Mouse (Mus musculus) forebrain, embryonic 16.5 days (tissue): ENCODE measurements around the gene Fyttd1. TPM values are rescaled to one million over a fixed set of nuclear protein-coding genes. Genes with fewer than 3 reads are reported as not detected.
"Not testable (repeated sequence)": the region's sequence is repeated elsewhere in the genome, so short reads cannot be mapped to it uniquely, and the experiment has no call there.

Source experiments
- ATAC-seq: fragments of 200-750 bp; cut with Nextera tagmentation; 2 replicates; pipeline ENCODE4 v1.8.0; 2017; ENCODE audit warnings: mild to moderate bottlenecking, moderate library complexity
- H3K27ac ChIP-seq: fragments of 300-500 bp; sonication (generic); 2 replicates; pipeline ENCODE4 v1.5.1; 2014; ENCODE audit warnings: low read length, control low read depth
- H3K27me3 ChIP-seq: fragments of 300-500 bp; sonication (generic); replicated peaks from 2 replicates; pipeline ENCODE4 v1.6.1; 2014; ENCODE audit warnings: low read length; ENCODE audit not compliant: control insufficient read depth, insufficient read depth
- H3K36me3 ChIP-seq: fragments of 300-500 bp; sonication (generic); 2 replicates; pipeline ENCODE4 v1.6.1; 2014; ENCODE audit not compliant: control insufficient read depth, insufficient read depth
- H3K4me1 ChIP-seq: fragments of 300-500 bp; sonication (generic); replicated peaks from 2 replicates; pipeline ENCODE4 v1.6.1; 2014; ENCODE audit warnings: low read length; ENCODE audit not compliant: control insufficient read depth, insufficient read depth
- H3K4me2 ChIP-seq: fragments of 300-500 bp; sonication (generic); 2 replicates; pipeline ENCODE4 v1.6.1; 2014; ENCODE audit warnings: mild to moderate bottlenecking, low read length, control low read depth
- H3K4me3 ChIP-seq: fragments of 300-500 bp; sonication (generic); replicated peaks from 2 replicates; pipeline ENCODE4 v1.5.1; 2014; ENCODE audit warnings: mild to moderate bottlenecking, low read length, control low read depth
- H3K9ac ChIP-seq: fragments of 300-500 bp; sonication (generic); replicated peaks from 2 replicates; pipeline ENCODE4 v1.6.1; 2014; ENCODE audit warnings: low read depth, low read length, control low read depth
- H3K9me3 ChIP-seq: fragments of 300-500 bp; sonication (generic); 2 replicates; pipeline ENCODE4 v1.6.1; 2016; ENCODE audit warnings: low read length; ENCODE audit not compliant: control insufficient read depth
- WGBS: fragments of 180-500 bp; shearing (Covaris S2); extraction: QIAGEN DNeasy Blood & Tissue Kit; methylation state at CpG from one replicate; pipeline ENCODE4 v1.1.7; 2014; 5-methylcytosine and 5-hydroxymethylcytosine counted together
- polyA plus RNA-seq: library from polyadenylated mRNA; unstranded; fragments of >200 nt; fragmentation: Nextera tagmentation; extraction: Ambion mirVana; gene quantifications from 2 replicates; pipeline ENCODE4 v1.2.1, GENCODE M21; 2015

Gene Fyttd1
- polyA plus RNA-seq, 1 experiment from 2014 or later = 119 TPM

DNA sequence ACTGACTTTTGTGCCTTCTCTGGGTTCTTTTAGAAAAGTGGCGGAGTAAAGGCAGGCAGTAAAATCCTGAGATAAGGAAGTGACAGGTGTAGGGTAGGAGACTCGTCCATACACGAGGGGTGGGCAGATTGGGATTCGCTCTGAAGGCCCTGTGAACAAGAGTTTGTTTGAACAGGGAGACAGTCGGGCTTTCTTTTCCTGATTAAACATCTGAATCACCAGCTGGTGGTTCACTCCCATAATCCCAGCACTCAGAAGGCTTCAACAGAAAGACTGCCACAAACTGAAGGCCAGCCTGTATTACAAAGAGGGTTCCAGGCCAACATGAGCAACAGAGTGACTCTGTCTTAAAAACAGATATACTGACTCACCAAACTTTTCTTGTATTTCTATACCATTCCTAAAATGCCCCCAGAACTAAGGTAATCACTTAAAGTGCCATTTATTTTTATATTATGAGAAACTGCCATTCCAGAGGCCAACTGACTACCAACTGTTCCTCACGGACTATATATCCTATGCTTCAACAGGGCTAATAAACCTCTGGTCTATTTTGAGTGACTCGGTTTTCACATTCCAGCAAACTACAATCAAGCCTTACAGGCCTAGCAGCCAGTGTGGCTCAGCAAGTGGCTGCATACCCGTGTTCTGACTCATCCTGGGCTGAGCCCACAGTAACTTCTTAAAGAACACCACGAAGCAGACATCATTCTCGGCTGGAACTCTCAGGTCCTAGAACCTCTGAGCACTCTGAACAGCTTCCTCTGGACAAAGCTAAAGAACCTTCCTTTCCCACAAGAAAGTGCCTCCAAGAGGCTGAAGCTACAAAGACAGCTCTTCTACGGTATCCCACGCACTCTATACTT lies 18.3 kb upstream of the Fyttd1 start:
- H3K27ac ChIP-seq = no peak overlapping the region
- no peaks in the 10 kb centered on the region for H3K27me3 ChIP-seq
- ATAC-seq = no peak
- no peak overlapping the region for H3K9ac ChIP-seq
- H3K4me1 ChIP-seq = peaks cover 7% of the 10 kb centered on the region
- no peak overlapping the region for H3K4me3 ChIP-seq
- no peak overlapping the region for H3K4me2 ChIP-seq
- no peaks in the 10 kb centered on the region for H3K9me3 ChIP-seq
- 78% methylated on average over 12 of the region's 12 CpGs for WGBS
- H3K36me3 ChIP-seq = peaks cover 2% of the 10 kb centered on the region

DNA sequence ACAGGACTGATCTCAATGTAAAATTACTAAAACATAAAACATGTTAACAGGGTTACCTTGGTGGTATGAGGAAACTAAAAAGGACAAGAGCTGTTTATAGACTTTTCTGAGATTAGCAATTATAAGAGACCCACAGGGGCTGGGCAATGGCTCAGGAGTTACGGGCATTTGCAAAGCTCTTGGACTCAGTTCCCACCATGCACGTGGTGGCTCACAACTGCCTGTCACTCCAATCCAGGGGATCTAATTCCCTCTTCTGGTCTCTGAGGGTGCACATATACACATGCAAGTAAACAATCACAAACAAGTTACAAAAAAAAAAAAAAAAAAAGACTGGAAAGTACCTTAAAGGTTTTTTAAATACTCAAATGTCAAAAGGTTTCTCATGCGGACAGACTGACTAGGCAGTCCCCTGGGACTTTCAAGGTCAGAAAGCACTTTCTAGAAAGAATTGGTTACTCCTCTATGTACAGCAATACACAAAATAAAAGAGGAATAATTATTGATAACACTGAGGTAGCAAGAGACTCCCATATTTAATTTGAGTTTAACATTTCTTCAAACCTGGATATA lies 15.4 kb upstream of the Fyttd1 start:
- no peak overlapping the region for H3K27ac ChIP-seq
- H3K4me2 ChIP-seq = no peak overlapping the region

DNA sequence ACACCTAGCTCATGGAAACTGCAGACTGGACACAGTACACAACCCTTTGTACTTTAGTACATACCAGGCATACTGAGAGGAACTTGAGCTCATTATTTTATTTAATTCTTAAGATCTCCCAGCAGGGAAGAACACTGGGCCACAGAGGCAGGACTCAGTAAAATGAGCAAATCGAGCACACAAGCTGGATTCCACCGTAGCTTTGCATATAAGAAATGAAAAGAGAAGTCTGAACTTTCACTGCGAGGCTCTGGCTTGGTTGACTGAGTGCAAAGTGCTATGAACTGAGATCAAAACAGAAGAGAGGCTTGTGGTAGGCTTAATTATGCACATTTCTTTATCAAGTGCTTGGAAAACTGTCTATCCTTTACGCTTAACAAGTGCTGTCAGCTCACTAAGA lies 11.9 kb upstream of the Fyttd1 start:
- Histone ChIP-seq H3K4me1 (peaks cover 12% of the 10 kb centered on the region), H3K27ac (no peak overlapping the region), H3K27me3 (no peaks in the 10 kb centered on the region), H3K9ac (no peak overlapping the region), H3K36me3 (peaks cover 2% of the 10 kb centered on the region; the same call in 1 of the 2 replicates), H3K4me3 (no peak overlapping the region), H3K9me3 (no peaks in the 10 kb centered on the region), H3K4me2 (no peak overlapping the region)
- 65% methylated on average over 4 of the region's 4 CpGs for WGBS
- no peak for ATAC-seq

More for the DNA sequence above, 15.4 kb upstream of the Fyttd1 start:
- Histone ChIP-seq H3K4me1 (peaks cover 4% of the 10 kb centered on the region), H3K9ac (no peak overlapping the region), H3K27me3 (no peaks in the 10 kb centered on the region), H3K4me3 (no peak overlapping the region), H3K36me3 (peaks cover 2% of the 10 kb centered on the region; the same call in 1 of the 2 replicates), H3K9me3 (no peaks in the 10 kb centered on the region)
- WGBS = 93% methylated on average over 3 of the region's 3 CpGs
- no peak for ATAC-seq

DNA sequence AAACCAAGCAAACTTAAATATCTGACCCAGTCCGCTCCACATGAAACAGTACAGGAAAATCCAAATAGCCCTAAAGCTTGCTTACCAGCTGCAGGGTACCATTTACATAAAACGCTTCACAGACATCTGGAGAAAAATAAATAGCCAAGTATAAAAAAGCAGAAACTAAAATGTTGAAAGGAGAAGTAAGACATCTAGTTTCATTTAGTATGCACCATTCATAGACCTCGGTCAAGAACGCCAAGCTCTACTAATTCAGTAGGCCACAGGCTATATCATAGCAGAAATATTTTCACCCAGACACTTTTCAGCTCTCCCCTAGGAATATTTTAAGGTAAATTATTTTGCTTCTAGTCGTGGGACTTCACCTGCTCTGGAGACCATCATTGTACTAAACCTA lies 10.6 kb upstream of the Fyttd1 start:
- ATAC-seq = no peak
- H3K4me3 ChIP-seq = no peak overlapping the region

DNA sequence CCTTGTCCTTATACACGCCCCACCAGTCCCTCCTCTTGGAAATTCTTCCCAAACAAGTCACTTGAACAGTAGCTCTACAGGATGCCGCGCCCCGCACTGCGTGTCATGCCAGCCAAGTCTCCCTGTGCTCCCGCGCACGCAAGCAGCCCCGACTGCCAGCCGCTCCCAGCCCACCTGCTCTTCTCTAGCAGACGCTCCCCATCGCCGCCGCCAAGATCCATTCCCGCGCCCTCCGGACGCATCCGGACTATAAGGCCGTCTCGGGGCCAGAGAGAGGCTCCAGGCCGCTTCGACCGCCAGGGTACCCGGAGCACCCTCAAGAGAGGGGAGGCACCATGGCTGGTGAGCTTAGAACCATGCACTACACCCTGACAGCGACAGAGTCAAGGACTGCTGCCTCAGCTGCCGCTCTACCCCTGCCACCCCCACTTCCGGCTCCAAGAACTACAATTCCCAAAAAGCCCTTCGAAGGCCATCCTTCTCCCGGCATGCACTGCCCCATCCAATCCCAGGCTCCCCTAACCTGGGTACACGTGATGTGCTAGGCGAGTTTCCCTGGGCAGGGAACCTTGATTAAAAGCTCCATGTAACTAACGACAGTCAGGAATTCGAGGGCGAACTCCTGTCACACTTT lies 9.3 kb upstream of the Fyttd1 start:
- Histone ChIP-seq H3K4me1 (peaks cover 12% of the 10 kb centered on the region), H3K9ac (peak overlapping the region; percentile 75), H3K4me2 (peak overlapping the region; percentile 65), H3K36me3 (no peaks in the 10 kb centered on the region), H3K27me3 (no peaks in the 10 kb centered on the region), H3K9me3 (no peaks in the 10 kb centered on the region), H3K4me3 (peak overlapping the region; percentile 63), H3K27ac (peak overlapping the region; percentile 89)
- ATAC-seq = peak; percentile 100
- WGBS = 0% methylated on average over 35 of the region's 35 CpGs

More for the DNA sequence above, 10.6 kb upstream of the Fyttd1 start:
- H3K27me3 ChIP-seq = no peaks in the 10 kb centered on the region
- H3K4me2 ChIP-seq = no peak overlapping the region; the same call in 1 of the 2 replicates
- peaks cover 12% of the 10 kb centered on the region for H3K4me1 ChIP-seq
- no peaks in the 10 kb centered on the region for H3K36me3 ChIP-seq
- H3K9me3 ChIP-seq = no peaks in the 10 kb centered on the region
- H3K9ac ChIP-seq = no peak overlapping the region
- no peak overlapping the region for H3K27ac ChIP-seq
- WGBS = 87% methylated on average over 5 of the region's 5 CpGs

DNA sequence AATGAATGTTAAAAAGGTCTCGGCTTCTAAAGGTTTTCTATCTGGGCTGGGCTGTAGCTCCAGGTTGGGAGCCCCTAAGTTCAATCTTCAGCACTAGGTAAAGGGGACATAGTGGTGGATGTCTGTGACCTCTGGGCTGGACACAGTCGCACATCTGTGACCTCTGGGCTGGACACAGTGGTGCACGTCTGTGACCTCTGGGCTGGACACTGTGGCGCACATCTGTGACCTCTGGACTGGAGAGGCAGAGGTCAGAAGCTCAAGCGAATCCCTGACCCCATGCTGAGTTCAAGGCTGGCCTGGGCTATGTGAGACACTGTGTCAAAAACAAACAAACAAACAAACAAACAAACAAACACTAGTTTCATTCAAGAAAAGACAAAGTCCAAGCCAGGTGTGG lies 7.1 kb upstream of the Fyttd1 start:
- Histone ChIP-seq H3K4me2 (no peak overlapping the region), H3K27ac (no peak overlapping the region), H3K4me3 (no peak overlapping the region), H3K27me3 (no peaks in the 10 kb centered on the region), H3K4me1 (peaks cover 12% of the 10 kb centered on the region), H3K36me3 (no peaks in the 10 kb centered on the region), H3K9me3 (no peaks in the 10 kb centered on the region), H3K9ac (no peak overlapping the region)
- WGBS = 71% methylated on average over 5 of the region's 5 CpGs
- no peak for ATAC-seq

DNA sequence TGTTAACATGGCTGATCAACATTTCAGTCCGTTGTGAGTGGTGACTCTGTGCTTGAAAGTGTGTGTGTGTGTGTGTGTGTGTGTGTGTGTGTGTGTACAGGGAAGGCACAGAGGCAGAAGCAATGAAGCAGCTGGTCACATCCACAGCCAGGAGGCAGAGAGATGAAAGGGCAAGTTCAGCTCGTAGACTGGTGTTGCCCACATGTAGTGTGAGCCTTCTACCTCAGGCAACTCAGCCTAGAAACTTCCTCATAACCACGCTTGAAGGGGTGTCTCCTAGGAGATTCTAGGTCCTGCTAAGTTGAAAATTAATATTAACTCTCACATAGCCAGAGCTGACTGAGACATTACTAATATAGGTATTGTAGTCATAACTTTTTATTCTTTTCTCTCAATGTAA lies 3.9 kb upstream of the Fyttd1 start:
- Histone ChIP-seq H3K9ac (no peak overlapping the region), H3K36me3 (no peaks in the 10 kb centered on the region), H3K4me2 (no peak overlapping the region), H3K4me1 (peaks cover 2% of the 10 kb centered on the region), H3K4me3 (no peak overlapping the region), H3K27me3 (no peaks in the 10 kb centered on the region), H3K27ac (no peak overlapping the region), H3K9me3 (no peaks in the 10 kb centered on the region)
- whole genome bisulfite sequencing = 58% methylated on average over 3 of the region's 3 CpGs
- ATAC-seq = no peak

DNA sequence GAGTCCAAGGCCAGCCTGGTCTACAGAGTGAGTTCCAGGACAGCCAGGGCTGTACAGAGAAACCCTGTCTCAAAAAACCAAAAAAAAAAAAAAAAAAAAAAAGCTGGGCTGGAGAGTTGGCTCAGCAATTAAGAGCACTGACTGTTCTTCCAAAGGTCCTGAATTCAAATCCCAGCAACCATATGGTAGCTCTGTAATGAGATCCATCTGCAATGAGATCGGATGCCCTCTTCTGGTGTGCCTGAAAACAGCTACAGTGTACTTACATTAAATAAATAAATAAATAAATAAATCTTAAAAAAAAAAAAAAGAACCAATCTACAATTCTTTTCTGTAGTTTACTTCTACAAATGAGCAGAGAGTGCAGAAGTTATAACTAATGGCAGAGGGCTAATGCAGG lies 2.0 kb upstream of the Fyttd1 start:
- H3K27me3 ChIP-seq, H3K9ac ChIP-seq, H3K36me3 ChIP-seq, ATAC-seq, H3K27ac ChIP-seq, H3K4me3 ChIP-seq, H3K9me3 ChIP-seq, H3K4me2 ChIP-seq: not testable (repeated sequence)
- whole genome bisulfite sequencing = 72% methylated on average over 1 of the region's 1 CpGs
- peaks cover 12% of the 10 kb centered on the region for H3K4me1 ChIP-seq

DNA sequence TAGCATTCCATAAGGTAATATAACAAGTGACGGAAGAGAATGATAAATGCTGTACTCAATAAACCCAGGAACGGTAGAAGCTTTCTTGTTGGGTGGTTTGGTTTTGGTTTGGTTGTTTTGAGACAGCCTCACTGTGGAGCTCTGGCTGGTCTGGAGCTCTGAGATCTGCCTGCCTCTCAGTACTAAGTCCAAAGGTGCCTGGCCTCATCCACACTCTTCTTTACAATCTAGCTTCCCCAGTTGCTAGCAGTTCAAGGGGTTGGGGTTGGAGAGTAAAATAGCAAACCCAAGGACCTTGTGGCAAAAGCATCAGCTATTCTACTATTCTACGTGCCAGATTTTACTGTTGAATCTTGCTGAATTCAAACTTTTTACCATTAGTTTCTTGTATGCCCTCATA lies 1.5 kb upstream of the Fyttd1 start:
- H3K27ac ChIP-seq = no peak overlapping the region
- H3K27me3 ChIP-seq = no peaks in the 10 kb centered on the region
- WGBS = 96% methylated on average over 3 of the region's 3 CpGs
- no peaks in the 10 kb centered on the region for H3K36me3 ChIP-seq
- peaks cover 15% of the 10 kb centered on the region for H3K4me1 ChIP-seq
- H3K4me2 ChIP-seq = no peak overlapping the region
- H3K9ac ChIP-seq = no peak overlapping the region
- H3K9me3 ChIP-seq = no peaks in the 10 kb centered on the region
- ATAC-seq = no peak
- no peak overlapping the region for H3K4me3 ChIP-seq
